Mouse (Mus musculus) kidney, adult 2 months (tissue): ENCODE results near the gene Iqck.

Source experiments
- CTCF ChIP-seq: fragments of 200-500 bp; conservative IDR thresholded peaks from 2 replicates; pipeline ENCODE4 v1.5.1; 2011; ENCODE audit warnings: low read depth, mild to moderate bottlenecking, control low read depth, low read length, moderate library complexity, mixed read lengths; ENCODE audit not compliant: insufficient read depth, insufficient read length
- POLR2A ChIP-seq: fragments of 200-500 bp; IDR thresholded peaks from one replicate; pipeline ENCODE4 v1.6.1; 2011; ENCODE audit warnings: low read depth, low read length, control low read depth

DNA sequence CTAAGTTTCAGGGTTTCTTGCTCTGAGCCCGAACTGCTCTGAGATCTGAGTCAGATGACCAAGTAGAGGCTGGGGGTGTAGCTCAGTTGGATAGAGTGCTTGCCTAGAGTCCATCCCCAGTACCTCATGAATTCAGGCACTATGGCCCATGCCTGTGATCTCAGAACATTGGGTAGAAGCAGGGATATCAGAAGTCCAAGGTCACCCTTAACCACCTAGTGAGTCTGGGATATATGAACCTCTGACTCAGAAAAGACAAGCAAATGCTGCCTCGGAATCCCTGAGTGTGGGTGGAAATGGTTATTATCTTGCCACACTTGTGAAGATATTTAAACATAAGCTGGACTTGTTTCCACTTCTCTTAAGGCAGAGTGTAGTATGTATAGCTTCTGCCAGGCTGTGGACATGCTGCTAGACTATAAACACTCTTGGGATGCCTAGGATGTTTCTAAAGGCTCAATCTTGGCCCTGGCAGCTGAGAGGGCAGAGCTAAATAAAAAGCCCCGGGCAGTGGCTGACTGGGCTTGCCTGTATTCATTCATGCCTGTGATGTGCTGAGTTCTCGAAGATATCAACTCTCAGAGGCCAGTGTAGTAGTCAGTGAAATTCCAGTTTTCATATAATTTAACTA is 101.2 kb downstream of the Iqck start:
- TF ChIP-seq POLR2A (no peak), CTCF (no peak)
